Mouse (Mus musculus) hematopoietic stem cell, adult 5-6 weeks (primary cell): ENCODE data around the gene Dlg3. TPM values are rescaled to one million over a fixed set of nuclear protein-coding genes. Genes with fewer than 3 reads are reported as not detected.

ENCODE experiments used
- total RNA-seq: library from RNA; stranded (forward); fragments of 172-1452, 232-1000 nt; gene quantifications from 2 replicates; pipeline ENCODE4 v1.2.3, GENCODE M21; 2017

Dlg3 gene
- total RNA-seq, 1 experiment from 2014 or later, result 20.8 TPM

Other genes with a start within 250 kb of the Dlg3 start
- gene Dgat2l6, start 242.9 kb upstream of the Dlg3 start, total RNA-seq, result not detected in 2 replicates
- 0.50 TPM in 1 of 2 replicates, not detected in the other for gene Awat1, start 195.5 kb upstream of the Dlg3 start, total RNA-seq
- gene P2ry4, start 172.9 kb upstream of the Dlg3 start, total RNA-seq, result not detected in 2 replicates
- gene Arr3, start 162.2 kb upstream of the Dlg3 start, total RNA-seq, result not detected in 2 replicates
- 37.6 and 38.1 TPM in 2 replicates for gene Kif4, start 142.0 kb upstream of the Dlg3 start, total RNA-seq
- 25.9 and 26.3 TPM in 2 replicates for gene Pdzd11, start 141.2 kb upstream of the Dlg3 start, total RNA-seq
- gene Gdpd2, start 37.8 kb upstream of the Dlg3 start, total RNA-seq, result 0.44 TPM in 1 of 2 replicates, not detected in the other